Mouse (Mus musculus): ENCODE results near the gene Hba-a1. TPM values are rescaled to one million over a fixed set of nuclear protein-coding genes. Genes with fewer than 3 reads are reported as not detected.
"Not testable (repeated sequence)": the region's sequence is repeated elsewhere in the genome, so short reads cannot be mapped to it uniquely, and the experiment has no call there.

Hba-a1 gene
- total RNA-seq, 2 experiments from 2014 or later = 361 to 431 TPM

DNA sequence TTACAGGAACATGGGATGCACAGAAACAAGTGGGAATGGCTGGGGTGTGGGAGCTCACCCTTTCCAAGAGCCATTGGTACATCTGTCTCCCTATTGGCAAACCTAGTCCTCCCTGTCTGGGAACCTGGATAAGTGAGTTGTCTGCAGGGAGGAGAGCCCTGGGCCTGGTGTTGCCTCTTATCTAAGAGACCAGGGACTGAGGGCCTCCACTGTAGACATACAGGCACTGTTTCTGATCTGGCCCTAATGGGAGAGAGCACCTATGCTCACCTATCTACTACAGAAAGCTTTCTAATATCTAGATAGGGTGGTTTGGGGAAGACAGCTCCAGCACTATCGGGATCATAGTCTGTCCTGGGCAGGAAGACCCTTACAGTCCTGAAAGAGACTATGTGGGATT is 27.2 kb upstream of the Hba-a1 start:
- no peak for DNase-seq (ENCODE audit: low spot score in 2 of 2)
- intact Hi-C loops (cut with DNase I) = no loop called here

DNA sequence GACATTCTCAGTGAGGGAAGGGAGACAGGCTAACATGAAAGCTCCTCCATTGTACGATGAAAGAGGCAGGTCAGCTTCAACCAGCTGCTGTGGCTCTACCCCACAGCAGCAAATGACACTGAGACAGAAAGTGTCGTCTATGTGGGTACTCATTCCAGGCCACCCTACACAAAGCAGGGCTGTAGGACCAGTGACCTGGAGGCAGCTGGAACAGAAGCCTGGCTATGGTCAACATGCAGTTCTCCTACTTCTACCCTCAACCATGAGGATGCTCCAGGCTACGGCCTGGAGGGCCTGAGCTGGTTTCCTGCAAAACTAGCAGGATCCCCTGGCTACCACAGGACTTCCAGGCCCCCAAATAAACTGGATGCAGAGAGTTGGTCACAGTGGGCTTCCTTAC is 26.7 kb upstream of the Hba-a1 start:
- intact Hi-C loops (cut with DNase I) = no loop called here
- DNase-seq (ENCODE audit: low spot score in 2 of 2) = no peak

DNA sequence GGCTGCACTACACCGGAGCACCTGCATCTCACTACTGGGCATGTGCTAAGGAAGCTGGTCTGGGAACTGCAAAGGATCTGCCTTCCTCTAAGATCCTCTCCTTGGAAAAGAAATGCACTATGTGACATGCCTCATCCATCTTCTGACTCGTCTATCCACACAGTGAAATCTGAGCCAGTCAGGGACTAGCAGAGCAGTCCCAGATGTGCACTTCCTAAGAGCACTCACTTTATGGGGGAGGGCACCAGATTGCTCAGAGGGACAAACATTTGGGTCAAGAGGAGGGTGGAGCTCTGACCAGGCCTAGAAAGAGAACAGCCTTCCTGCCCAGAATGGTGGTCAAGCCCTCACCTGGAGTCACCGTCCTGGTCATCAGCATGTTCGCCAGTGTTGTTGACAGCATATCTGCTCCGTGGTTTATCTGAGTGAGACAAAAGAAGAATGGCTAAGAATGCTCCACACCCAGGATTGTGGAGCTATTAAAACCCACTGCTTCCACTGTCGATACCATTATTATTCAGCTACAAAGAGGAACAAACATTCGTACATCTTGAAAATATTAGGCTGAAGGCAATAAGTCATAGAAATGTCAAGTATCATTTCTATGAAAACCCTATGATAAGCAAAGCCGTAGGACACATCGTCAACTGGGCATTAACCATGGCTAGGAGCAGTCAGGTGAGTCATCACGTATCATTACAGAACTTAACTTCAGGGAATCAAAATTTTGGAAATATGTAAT is 20.5 kb upstream of the Hba-a1 start:
- intact Hi-C loops (cut with DNase I) = no loop called here
- DNase-seq (ENCODE audit: low spot score in 2 of 2) = no peak

DNA sequence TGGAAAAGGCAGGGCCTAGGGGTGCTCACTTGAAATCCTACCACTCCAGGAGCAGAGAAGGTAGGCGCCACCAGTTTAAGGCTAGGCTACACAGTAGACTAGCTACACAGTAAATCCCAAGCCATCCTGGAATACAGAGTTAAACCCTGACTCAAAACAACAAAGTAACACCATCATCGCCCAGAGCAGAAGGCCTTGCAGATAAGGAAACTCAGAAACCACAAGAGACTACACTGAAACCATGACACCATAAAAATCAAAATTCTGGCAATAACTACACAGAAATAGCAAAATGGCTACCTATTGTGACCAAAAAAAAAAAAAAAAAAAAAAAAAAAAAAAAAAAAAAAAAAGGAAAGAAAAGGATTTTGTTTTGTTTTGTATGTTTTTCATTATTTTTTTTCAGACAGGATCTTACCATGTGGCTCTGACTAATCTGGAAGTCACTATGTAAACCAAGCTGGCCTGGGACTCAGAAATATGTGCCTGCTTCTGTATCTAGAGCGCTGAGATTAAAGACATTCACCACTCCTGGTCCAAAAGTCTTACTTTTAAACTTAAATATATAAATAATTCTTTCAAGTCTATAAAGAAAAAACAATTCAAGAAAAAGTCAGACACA is 18.1 kb upstream of the Hba-a1 start:
- DNase-seq (ENCODE audit: low spot score in 2 of 2) = no peak
- intact Hi-C loops (cut with DNase I) = no loop called here

DNA sequence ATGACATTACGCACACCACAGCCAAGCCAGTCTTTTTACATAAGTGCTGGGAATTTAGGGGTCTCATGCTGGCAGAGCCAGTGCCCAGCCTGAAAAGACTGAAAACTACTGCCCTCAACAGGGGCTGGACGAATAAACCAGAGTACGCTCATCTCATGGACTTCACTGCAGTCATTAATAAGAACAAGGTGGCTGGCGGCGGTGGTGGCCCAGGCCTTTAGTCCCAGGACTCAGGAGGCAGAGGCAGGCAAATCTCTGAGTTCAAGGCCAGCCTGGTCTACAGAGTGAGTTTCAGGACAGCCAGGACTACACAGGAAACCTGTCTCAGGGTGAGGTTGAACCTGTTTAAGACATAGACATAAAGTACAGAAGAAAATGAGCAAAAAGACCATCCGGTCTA is 17.1 kb upstream of the Hba-a1 start:
- intact Hi-C loops (cut with DNase I) = no loop called here

DNA sequence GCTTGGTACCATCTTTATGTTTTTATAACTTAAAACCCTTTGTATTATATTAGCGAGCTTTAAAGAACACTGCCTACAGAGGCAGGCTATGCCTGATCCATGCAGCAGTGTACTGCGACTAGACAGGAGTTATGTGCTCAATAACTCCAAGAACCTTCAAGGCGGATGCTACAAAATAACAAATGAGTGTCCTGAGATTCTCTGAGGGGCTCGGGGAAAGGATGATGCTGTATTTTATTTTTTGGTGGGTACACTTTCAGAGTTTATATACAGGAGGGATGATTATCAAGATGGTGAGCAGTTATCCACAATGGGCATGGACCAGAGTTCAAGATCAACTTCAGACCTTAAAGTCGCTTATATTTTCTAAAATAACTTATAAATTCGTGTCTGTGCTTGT is 16.5 kb upstream of the Hba-a1 start:
- intact Hi-C loops (cut with DNase I) = no loop called here
- no peak for DNase-seq (ENCODE audit: low spot score in 2 of 2)

More for the DNA sequence above, 17.1 kb upstream of the Hba-a1 start:
- no peak for DNase-seq (ENCODE audit: low spot score in 2 of 2)

DNA sequence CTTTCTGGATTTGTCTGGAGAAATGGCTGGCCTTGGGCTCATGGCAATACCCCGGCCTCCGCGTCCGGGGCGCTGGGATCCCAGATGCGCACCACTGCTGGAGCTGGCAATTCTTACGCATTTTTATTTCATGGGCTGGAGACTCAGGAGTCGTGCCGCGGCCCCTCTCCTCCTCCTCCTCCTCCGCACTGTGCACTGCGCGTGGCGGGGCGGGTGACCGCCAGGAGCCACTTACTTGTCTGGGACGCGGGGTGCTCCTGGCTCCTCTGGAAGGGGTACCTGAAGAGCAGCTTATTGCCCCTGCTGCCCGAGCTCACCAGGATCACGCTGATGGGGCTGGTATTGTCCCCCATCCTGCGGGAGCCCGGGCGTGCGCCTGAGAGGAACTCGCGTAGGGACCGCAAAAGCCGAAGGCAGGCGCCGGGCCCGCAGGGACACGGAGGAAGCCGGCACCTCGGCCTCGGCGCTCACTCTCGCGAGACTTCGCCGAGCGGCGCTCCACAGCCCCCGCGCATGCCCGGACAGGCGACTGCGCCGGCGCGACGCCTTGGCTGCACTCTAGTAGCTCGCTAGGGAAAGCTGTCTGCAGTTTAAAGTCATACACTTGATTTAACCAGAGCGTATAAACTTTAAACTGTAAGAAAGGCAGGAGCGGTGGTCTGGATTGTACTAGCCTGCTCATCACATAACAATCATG is 16.0 kb upstream of the Hba-a1 start, which contains the start of gene Nprl3:
Gene Nprl3, minus strand, starts transcription at position 520 of the 697 bp plus-strand sequence.
- peak; percentile 95 to 96 for DNase-seq (ENCODE audit: low spot score in 2 of 2)
- intact Hi-C loops (cut with DNase I) = no loop called here

DNA sequence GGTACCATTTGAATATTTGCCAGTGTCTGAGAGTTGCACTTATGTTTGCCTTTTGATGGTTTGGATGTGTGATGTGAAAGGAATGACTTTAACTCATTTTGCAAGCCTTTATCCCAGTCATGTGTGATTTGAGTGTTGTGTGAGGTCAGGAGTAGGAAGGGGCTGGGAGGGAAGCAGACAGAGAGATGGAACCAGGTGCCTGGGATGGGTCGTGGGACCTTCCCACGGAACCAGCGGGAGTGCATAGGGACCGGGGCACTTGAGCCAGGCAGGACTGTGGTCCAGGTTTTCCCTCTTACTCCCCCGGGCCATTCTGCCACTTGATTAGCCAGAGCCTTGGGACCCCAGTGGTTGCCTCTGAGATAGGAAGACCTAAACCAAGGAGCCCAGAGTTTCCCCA is 15.3 kb upstream of the Hba-a1 start:
- DNase-seq (ENCODE audit: low spot score in 2 of 2) = no peak
- intact Hi-C loops (cut with DNase I) = no loop called here

DNA sequence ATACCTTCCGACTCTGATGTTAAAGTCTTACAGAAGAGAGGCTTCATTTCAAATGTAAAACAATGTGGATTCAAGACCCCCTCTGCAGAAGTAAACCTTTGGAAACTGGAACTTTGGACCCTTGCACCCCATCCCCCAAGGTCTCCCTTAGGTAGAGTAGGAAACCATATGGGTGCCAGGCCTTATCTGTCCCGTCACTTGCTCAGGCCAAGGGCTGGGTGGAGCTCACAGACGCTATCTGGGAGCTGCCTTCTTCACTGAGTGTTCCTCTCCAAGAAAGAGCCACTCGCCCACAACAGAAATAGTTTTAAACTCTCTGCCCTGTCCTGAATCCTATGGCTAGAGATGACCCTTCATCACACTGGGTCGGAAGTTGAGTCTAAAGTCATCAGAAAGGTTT is 14.4 kb upstream of the Hba-a1 start:
- intact Hi-C loops (cut with DNase I) = no loop called here
- DNase-seq (ENCODE audit: low spot score in 2 of 2) = no peak

DNA sequence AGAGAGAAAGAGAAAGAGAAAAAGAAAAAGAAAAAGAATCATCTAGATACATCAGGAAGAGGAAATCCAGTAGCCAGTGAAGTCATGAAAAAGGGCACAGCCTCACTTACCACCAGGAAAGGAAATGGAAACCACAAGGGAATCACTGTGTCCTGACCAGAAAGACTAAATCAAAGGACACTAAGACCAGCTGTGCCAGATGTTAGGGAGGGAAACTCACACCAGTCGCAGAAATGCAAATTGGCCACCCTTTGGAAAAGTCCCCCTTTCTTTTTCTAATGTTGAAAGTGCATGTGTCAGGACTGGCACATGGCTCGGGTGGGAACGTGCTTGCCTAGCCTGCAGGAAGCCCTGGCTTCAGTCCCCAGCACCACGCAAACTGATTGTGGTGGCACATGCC is 12.1 kb upstream of the Hba-a1 start:
- no peak for DNase-seq (ENCODE audit: low spot score in 2 of 2)
- intact Hi-C loops (cut with DNase I) = no loop called here

DNA sequence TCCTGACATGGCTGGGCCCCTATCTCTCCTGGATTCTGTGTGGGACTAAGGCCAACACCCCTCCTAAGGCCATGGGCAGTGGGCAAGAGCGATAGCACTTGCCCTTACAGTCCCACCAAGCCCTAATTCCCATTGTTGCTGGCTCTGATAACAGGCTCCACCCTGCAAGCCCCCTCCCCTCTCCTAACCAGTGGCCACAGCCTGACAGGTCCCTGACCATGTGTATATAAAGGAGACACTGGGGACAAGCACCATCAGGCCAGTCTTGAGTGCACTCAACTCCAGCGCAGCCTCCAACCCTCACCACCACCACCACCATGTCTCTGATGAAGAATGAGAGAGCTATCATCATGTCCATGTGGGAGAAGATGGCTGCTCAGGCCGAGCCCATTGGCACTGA is 7.0 kb upstream of the Hba-a1 start, which contains the start of gene Hba-x:
Gene Hba-x, plus strand, starts transcription at position 54 of the 400 bp plus-strand sequence.
- no peak for DNase-seq (ENCODE audit: low spot score in 2 of 2)
- intact Hi-C loops (cut with DNase I) = no loop called here

DNA sequence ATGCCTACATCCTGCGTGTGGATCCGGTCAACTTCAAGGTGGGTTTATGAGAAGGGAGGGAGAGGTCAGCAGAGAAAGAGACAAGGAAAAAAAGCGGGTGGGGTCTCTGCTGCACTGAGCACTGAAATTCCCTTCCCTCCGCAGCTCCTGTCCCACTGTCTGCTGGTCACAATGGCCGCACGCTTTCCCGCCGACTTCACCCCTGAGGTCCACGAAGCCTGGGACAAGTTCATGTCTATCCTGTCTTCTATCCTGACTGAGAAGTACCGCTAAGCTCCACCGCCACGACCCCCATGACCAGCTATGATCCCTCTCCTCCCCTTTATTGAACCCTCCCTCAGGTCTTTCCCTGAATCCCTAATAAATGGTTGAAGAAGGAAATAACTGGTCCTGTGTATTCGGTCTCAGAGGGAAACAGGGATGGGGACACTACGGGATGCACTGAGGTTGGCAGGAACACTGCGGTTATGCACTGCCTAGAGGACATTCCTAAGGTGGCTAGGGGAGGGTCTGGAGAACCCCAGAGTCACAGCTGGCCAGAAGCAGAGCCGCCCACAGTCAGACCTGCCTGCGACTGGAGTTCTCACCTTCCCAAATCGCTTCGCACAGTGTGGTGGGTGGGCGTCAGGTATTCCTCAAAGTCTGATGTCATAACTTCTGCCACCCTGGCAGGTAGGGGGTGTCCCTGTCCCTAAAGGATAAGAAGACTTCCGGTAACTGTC is 5.4 kb upstream of the Hba-a1 start:
- no peak for DNase-seq (ENCODE audit: low spot score in 2 of 2)
- intact Hi-C loops (cut with DNase I) = no loop called here

DNA sequence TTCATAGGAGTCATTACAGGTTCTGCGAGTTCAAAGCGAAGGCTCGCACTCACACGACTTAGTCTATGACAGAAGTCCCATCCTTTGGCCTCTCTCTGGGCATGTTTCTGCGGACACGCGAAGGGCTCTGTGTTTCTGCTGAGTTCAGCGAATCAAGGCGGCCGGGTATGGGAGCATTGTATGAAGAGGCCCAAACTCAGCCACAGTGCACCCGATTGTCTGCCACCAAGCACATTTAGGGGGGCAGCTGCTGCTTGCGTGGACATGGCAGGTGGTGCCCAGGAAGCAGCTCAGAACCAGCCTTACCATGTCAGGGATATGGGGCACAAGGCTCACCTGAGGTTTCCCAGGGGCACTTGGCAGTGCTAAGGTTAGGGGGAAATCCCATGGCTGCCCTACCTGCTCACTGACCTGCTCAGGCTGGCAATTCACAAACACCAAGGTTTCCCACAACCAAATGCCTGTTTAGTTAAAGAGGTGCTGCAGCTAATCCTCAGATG is 4.8 kb upstream of the Hba-a1 start:
- intact Hi-C loops (cut with DNase I) = no loop called here
- no peak for DNase-seq (ENCODE audit: low spot score in 2 of 2)

DNA sequence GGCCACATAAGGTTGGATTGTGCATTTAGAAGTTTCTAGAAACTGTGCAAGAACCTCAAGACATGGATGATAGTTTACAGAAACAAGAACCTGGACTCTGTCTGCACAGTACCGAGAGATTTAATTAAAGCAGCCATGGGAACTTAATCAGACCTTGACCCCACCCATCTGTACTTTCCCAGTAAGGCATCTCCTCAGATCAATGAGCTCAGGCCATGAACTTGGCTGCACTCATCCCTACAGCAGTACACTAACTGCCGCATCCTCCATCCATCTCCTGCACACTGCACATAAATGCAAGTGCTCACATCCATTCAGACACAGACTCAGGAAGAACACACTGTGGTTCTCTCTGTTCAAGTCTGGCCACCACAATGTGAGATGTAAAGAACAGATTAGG is 2.7 kb upstream of the Hba-a1 start:
- DNase-seq (ENCODE audit: low spot score in 2 of 2) = no peak
- intact Hi-C loops (cut with DNase I) = no loop called here

DNA sequence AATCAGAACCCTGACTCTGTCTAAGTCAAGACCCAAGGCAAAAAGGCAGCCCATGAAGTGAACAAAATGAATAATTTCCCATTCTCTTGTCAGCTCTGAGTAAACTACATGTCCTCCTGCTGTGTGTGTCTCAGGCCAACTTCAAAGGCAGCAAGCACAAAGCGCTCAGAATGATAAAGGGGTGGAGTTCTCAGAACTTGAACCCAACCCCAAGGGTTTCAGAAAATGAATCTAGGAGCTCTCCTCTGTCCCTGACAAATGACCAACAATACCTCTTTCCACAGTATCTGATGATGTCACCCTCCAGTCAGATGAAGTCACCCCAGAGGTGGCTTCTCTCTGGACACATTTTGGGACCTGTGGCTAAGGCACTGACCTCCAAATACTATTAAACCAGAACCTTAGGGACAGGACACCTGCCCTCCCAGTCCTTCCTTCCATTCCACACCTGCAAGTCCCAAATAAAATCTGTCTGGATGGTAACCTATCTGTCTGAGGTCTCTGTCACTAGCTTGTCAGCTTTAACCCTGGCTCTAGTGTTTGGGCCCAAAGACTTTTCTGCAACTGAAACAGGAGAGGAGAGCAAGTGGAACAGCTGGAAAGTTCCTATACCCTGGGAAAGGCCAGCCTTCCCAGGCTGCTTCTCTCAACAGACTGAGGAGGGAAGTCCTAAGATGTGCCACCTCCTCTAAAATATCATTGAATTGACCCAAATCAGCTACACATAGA is 1.7 kb upstream of the Hba-a1 start:
- no peak for DNase-seq (ENCODE audit: low spot score in 2 of 2)
- intact Hi-C loops (cut with DNase I) = no loop called here

DNA sequence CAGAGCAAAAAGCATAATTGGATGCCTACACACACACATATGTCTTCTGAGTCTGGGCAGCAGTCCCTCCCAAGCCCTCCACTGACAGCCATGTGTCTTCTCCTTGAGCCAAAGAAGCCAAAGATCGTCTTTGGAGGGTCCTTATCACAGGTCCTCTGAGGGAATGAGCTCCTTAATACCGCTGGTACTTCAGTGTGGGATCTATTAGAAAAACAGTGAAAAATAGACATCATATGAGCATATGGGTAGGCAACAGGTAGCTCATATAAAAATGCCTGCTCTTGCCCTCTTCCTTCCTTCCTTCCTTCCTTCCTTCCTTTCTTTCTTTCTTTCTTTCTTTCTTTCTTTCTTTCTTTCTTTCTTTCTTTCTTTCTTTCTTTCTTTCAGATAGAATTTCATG is 1.3 kb downstream of the Hba-a1 start:
- intact Hi-C loops (cut with DNase I) = not testable (repeated sequence)

DNA sequence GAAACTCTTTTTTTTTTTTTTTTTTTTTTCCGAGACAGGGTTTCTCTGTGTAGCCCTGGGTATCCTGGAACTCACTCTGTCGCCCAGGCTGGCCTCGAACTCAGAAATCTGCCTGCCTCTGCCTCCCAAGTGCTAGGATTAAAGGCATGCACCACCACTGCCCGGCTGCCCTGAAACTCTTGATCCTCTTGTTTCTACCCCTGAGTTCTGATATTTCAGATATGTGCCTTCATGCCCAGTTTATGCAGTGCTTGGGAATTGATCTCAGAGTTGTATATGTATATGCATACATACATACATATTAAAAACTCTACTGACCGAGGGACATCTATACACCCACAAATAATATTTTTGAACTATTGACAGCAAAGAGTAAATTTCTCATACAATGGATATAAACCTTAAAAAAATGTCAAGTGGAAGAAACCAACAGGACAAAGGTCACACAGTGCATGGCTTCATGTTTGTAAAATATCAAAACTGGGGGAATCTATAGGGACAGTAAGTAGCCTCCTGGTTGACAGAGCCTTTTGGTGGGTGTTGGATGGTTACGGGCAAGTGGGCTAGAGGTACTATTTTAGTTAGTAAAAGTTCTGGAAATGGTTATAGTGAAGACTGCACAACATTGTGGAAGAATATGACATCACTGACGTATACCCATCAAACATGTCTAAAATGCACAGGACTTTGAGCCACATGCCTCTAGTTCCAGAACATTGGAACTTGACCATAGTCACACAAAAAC is 1.9 kb downstream of the Hba-a1 start:
- intact Hi-C loops (cut with DNase I) = no loop called here

More for the DNA sequence above, 1.3 kb downstream of the Hba-a1 start:
- not testable (repeated sequence) for DNase-seq (ENCODE audit: low spot score in 2 of 2)

DNA sequence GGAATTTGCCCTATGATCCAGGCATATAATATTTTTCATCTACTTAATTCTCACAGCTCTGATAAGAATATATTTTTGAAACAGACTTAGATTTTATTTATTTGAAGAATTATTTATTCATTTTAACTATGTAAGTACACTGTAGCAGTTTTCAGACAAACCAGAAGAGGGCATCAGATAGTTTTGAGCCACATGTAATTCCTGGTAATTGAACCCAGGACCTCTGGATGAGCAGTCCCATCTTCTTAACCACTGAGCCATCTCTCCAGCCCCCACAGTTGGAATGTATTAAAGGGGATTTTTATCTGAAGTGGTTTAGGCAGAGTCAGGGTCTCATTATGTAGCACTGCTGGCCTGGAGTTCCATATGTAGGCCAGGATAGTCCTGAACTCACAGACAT is 2.6 kb downstream of the Hba-a1 start:
- intact Hi-C loops (cut with DNase I); DNase-seq (ENCODE audit: low spot score in 2 of 2): not testable (repeated sequence)

More for the DNA sequence above, 1.9 kb downstream of the Hba-a1 start:
- DNase-seq (ENCODE audit: low spot score in 2 of 2) = no peak

All from left cerebral cortex, postnatal 36 days (tissue).